Mouse (Mus musculus): ENCODE data around the gene Kcnmb3. TPM values are rescaled to one million over a fixed set of nuclear protein-coding genes. Genes with fewer than 3 reads are reported as not detected.

Gene Kcnmb3
- polyA plus RNA-seq, 1 experiment from 2014 or later: not detected

DNA sequence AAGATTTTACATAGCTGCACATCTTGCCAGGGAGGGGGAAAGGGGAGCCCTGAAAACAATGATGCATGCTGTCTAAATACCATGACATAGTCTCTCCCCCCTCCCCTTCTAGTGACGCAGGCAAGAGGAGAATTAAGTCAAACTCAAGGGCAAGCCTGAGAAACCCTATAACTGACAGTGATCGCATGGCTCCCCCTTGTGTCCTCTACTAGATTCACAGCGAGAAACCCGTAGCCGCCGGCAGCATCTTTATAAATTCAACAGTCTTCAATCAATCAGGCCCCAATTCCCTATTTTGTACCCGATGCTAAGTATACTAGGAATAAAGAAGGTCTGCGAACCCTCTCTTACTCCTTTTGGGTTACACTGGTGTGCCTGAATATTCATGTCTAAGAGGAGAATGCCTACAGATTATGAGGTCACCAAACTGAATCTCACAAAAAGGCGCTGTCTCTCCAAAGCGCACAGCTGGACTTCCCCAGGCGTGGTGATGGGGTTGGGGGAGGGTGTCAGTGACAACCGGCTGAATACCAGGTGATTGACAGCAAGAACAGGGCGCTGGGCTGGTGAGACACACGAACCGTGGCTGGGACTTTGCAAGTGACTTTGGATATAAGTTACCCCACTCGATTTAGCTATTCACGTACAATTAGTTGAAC lies 16.8 kb upstream of the Kcnmb3 start:
- Histone ChIP-seq H3K27ac (no peak overlapping the region), H3K9me3 (replicated peaks; ENCODE audit: low read length) (no peaks in the 10 kb centered on the region), H3K4me1 (replicated peaks; ENCODE audit: insufficient read depth, low read length) (peaks cover 9% of the 10 kb centered on the region; the same call in 1 of the 2 replicates), H3K36me3 (ENCODE audit: insufficient read depth, low read length) (no peaks in the 10 kb centered on the region), H3K27me3 (ENCODE audit: insufficient read depth, low read length) (no peaks in the 10 kb centered on the region), H3K4me3 (replicated peaks; ENCODE audit: low read depth, low read length) (no peak overlapping the region; the same call in 1 of the 2 replicates), H3K4me2 (ENCODE audit: low read length) (peak overlapping the region; percentile 76), H3K9ac (ENCODE audit: low read depth, low read length) (peak overlapping the region; percentile 23; the same call in 1 of the 2 replicates)
- DNase-seq (ENCODE audit: low spot score): peak; percentile 93
- no peak for ATAC-seq (replicated peaks; ENCODE audit: low FRiP score, low read depth)
- TF ChIP-seq CTCF (IDR thresholded peaks at IDR 0.05; ENCODE audit: low read depth): peak; percentile 87
- WGBS: 2% methylated on average over 17 of the region's 17 CpGs

DNA sequence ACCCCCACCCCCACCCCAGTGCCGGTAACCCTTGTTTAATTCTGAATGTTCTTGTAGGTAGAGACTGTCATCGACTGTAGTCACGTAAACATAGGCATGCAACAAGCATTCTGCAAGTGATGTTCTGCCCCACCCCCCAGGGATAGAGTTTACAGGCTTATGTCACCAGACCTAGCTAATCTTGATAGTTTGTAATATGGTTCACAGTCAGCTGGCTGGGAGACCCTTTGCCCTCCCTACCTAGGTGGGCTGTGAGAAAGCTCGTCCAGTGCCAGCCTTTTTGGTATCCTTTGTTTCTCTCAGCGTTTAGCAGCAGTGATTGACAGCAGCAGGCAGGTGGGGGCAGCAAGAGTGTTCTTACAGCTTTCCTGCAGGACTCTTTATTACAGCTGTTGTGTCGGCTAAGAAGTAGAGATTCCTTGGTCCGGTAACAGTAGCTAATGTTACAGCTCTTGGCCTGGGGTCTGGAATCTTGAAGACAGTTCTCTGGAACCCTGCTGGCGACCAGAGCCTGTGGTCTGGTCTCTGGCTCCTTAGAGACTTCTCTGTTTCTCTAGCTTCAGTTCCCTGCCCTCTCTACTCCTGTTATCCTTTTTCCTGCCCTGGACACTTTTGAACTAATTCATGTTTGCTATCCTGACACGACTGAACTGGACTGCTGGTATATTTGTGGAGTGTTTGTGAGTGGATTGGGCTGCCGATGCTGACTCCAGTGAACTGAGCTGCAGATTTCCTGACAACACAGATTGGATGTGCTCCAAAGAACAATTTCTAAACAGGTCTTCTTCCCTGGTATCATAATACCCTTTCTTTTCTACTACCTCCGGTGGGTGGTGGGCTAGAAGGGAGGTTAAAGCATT lies 14.6 kb upstream of the Kcnmb3 start:
- no peak for TF ChIP-seq CTCF (IDR thresholded peaks at IDR 0.05; ENCODE audit: low read depth)
- Histone ChIP-seq H3K9me3 (replicated peaks; ENCODE audit: low read length) (no peaks in the 10 kb centered on the region), H3K27ac (no peak overlapping the region), H3K4me2 (ENCODE audit: low read length) (no peak overlapping the region), H3K36me3 (ENCODE audit: insufficient read depth, low read length) (no peaks in the 10 kb centered on the region), H3K27me3 (ENCODE audit: insufficient read depth, low read length) (no peaks in the 10 kb centered on the region), H3K9ac (ENCODE audit: low read depth, low read length) (no peak overlapping the region), H3K4me3 (replicated peaks; ENCODE audit: low read depth, low read length) (no peak overlapping the region), H3K4me1 (replicated peaks; ENCODE audit: insufficient read depth, low read length) (peaks cover 5% of the 10 kb centered on the region; the same call in 1 of the 2 replicates)
- 66% methylated on average over 11 of the region's 11 CpGs for WGBS
- ATAC-seq (replicated peaks; ENCODE audit: low FRiP score, low read depth) (no peak), DNase-seq (ENCODE audit: low spot score) (no peak)

DNA sequence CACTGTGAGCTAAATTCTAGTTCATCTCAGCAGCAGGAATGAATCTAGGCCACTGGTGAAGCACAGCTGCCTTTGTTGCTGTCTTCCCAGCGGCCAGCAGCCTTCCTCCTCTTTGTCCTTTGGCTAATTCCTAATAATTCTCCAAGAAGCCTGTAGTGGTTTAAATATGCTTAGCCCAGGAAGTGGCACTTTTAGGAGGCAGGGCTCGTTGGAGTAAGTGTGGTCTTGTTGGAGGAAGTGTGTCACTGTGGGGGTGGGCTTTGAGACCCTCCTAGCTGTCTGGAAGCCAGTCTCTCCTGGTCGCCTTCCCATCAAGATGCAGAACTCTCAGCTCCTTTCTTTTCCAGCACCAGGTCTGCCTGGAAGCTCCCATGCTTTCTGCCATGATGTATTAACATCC lies 13.8 kb upstream of the Kcnmb3 start:
- no peaks in the 10 kb centered on the region for H3K27me3 ChIP-seq (ENCODE audit: insufficient read depth, low read length)
- ATAC-seq (replicated peaks; ENCODE audit: low FRiP score, low read depth) (no peak), DNase-seq (ENCODE audit: low spot score) (peak; percentile 4)
- H3K36me3 ChIP-seq (ENCODE audit: insufficient read depth, low read length): no peaks in the 10 kb centered on the region
- H3K9ac ChIP-seq (ENCODE audit: low read depth, low read length): no peak overlapping the region
- no peak overlapping the region for H3K4me3 ChIP-seq (replicated peaks; ENCODE audit: low read depth, low read length)
- no peaks in the 10 kb centered on the region for H3K9me3 ChIP-seq (replicated peaks; ENCODE audit: low read length)
- H3K4me1 ChIP-seq (replicated peaks; ENCODE audit: insufficient read depth, low read length): no peaks in the 10 kb centered on the region
- no peak for TF ChIP-seq CTCF (IDR thresholded peaks at IDR 0.05; ENCODE audit: low read depth)
- WGBS: 70% methylated on average over 3 of the region's 3 CpGs
- H3K27ac ChIP-seq: no peak overlapping the region
- H3K4me2 ChIP-seq (ENCODE audit: low read length): no peak overlapping the region

DNA sequence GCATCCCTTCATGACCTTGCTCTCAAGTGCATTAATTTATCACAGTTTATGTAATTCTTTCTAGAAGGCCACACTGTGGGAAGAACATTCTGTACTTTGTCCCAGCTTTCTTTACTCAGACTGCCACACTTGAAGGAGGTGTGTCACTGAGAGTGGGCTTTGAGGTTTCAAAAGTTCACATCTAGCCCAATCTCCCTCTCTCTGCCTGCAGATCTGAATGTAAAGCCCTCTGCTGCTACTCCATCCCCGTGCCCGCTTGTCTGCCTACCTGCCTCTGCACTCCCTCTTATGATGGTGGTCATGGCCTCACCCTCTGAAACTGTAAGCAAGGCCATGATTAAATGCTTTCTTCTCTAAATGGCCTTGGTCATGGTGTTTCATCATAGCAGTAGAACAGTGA lies 8.3 kb upstream of the Kcnmb3 start:
- H3K4me1 ChIP-seq (replicated peaks; ENCODE audit: insufficient read depth, low read length): no peaks in the 10 kb centered on the region
- no peak overlapping the region for H3K9ac ChIP-seq (ENCODE audit: low read depth, low read length)
- no peaks in the 10 kb centered on the region for H3K36me3 ChIP-seq (ENCODE audit: insufficient read depth, low read length)
- H3K9me3 ChIP-seq (replicated peaks; ENCODE audit: low read length): no peaks in the 10 kb centered on the region
- ATAC-seq (replicated peaks; ENCODE audit: low FRiP score, low read depth): no peak
- no peak overlapping the region for H3K4me2 ChIP-seq (ENCODE audit: low read length)
- no peak for DNase-seq (ENCODE audit: low spot score)
- H3K27me3 ChIP-seq (ENCODE audit: insufficient read depth, low read length): no peaks in the 10 kb centered on the region
- no peak overlapping the region for H3K4me3 ChIP-seq (replicated peaks; ENCODE audit: low read depth, low read length)
- no peak overlapping the region for H3K27ac ChIP-seq
- no peak for TF ChIP-seq CTCF (IDR thresholded peaks at IDR 0.05; ENCODE audit: low read depth)
- 96% methylated on average over 2 of the region's 2 CpGs for WGBS

DNA sequence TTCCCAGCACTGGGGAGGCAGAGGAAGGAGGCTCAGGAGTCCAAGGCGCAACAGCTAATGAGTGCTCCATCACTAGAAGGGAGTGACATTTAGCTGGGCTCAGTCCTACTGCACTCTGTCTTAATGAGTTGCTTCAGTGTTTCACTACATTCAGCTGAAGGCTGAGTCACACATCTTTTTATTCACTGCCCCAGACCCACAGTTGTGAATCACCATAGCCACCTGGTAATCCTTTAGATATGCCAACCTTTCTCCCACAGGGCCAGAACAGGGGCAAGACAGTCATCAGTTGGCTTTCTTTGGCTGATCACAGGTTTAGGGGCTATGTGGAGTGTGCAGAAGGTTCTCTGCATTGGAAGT lies 4.7 kb upstream of the Kcnmb3 start:
- DNase-seq (ENCODE audit: low spot score) (no peak), ATAC-seq (replicated peaks; ENCODE audit: low FRiP score, low read depth) (no peak)
- H3K36me3 ChIP-seq (ENCODE audit: insufficient read depth, low read length): no peaks in the 10 kb centered on the region
- H3K27me3 ChIP-seq (ENCODE audit: insufficient read depth, low read length): no peaks in the 10 kb centered on the region
- no peaks in the 10 kb centered on the region; the same call in 1 of the 2 replicates for H3K4me1 ChIP-seq (replicated peaks; ENCODE audit: insufficient read depth, low read length)
- no peak overlapping the region for H3K27ac ChIP-seq
- no peak overlapping the region for H3K9ac ChIP-seq (ENCODE audit: low read depth, low read length)
- H3K4me2 ChIP-seq (ENCODE audit: low read length): no peak overlapping the region
- 96% methylated on average over 1 of the region's 1 CpGs for WGBS
- TF ChIP-seq CTCF (IDR thresholded peaks at IDR 0.05; ENCODE audit: low read depth): no peak
- H3K9me3 ChIP-seq (replicated peaks; ENCODE audit: low read length): no peaks in the 10 kb centered on the region
- H3K4me3 ChIP-seq (replicated peaks; ENCODE audit: low read depth, low read length): no peak overlapping the region

DNA sequence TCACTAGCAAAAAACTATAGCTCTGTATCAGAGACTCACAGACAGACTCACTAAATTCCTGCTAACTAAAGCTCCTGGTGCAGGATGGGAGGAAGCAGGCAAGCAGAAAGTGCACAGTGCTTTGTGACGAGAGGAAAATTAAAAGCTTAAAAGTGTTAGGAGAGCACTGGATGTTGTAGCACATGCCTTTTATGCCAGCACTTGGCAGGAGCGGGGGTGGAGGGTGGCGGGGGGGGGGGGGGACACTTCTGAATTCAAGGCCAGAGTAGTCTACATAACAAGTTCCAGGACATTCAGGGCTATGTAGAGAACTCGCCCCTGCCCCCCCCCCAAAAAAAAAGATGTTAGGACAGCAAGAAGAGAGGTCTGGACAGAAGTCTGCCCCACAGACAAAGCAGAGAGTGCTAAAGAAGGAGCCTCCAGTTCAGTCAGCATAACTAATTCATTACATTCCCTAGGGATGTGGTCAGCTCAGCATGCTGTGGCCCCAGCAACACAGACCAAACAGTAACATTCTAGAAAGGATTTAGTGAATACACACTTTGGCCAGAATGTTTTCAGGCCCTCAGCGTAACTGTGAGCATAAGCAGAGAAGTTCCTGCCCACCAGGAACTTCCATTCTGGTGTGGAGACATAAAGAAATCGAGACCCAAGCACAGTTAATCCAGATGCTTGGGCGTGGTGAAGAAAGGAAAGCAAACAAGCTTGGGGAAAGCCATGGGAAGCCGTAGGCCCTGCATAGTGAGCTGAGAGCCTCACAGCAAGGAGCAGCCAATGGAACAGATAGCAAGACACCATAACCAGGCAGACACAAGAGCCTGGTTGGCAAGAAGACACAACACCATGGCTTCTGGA lies 4.1 kb upstream of the Kcnmb3 start:
- H3K4me2 ChIP-seq (ENCODE audit: low read length): no peak overlapping the region
- H3K27ac ChIP-seq: no peak overlapping the region
- H3K9me3 ChIP-seq (replicated peaks; ENCODE audit: low read length): no peaks in the 10 kb centered on the region
- H3K36me3 ChIP-seq (ENCODE audit: insufficient read depth, low read length): no peaks in the 10 kb centered on the region
- WGBS: 66% methylated on average over 8 of the region's 8 CpGs
- no peak for TF ChIP-seq CTCF (IDR thresholded peaks at IDR 0.05; ENCODE audit: low read depth)
- H3K4me3 ChIP-seq (replicated peaks; ENCODE audit: low read depth, low read length): no peak overlapping the region
- no peak overlapping the region for H3K9ac ChIP-seq (ENCODE audit: low read depth, low read length)
- H3K4me1 ChIP-seq (replicated peaks; ENCODE audit: insufficient read depth, low read length): no peaks in the 10 kb centered on the region; the same call in 1 of the 2 replicates
- no peak for DNase-seq (ENCODE audit: low spot score)
- no peak for ATAC-seq (replicated peaks; ENCODE audit: low FRiP score, low read depth)
- H3K27me3 ChIP-seq (ENCODE audit: insufficient read depth, low read length): no peaks in the 10 kb centered on the region

Data from kidney, postnatal 0 days (tissue).